Mouse (Mus musculus) liver, embryonic 16.5 days (tissue): ENCODE results near the gene Zmynd10. TPM values are rescaled to one million over a fixed set of nuclear protein-coding genes. Genes with fewer than 3 reads are reported as not detected.
A peak's percentile ranks its signal among the peaks of the same experiment; 100 is the strongest.

Source experiments
- ATAC-seq: fragments of 200-750 bp; cut with Nextera tagmentation; 2 replicates; pipeline ENCODE4 v1.8.0; 2017; ENCODE audit warnings: low read depth, mild to moderate bottlenecking, moderate number of reproducible peaks, moderate library complexity
- H3K27ac ChIP-seq: fragments of 300-500 bp; sonication (generic); 2 replicates; pipeline ENCODE4 v1.5.1; 2014; ENCODE audit warnings: mild to moderate bottlenecking, low read length
- H3K27me3 ChIP-seq: fragments of 300-500 bp; sonication (generic); 2 replicates; pipeline ENCODE4 v1.6.1; 2014; ENCODE audit warnings: low read depth, low read length, mixed read lengths; ENCODE audit not compliant: control insufficient read depth, insufficient read depth
- H3K36me3 ChIP-seq: fragments of 300-500 bp; sonication (generic); 2 replicates; pipeline ENCODE4 v1.6.1; 2014; ENCODE audit warnings: mild to moderate bottlenecking; ENCODE audit not compliant: control insufficient read depth, insufficient read depth
- H3K4me1 ChIP-seq: fragments of 300-500 bp; sonication (generic); 2 replicates; pipeline ENCODE4 v1.6.1; 2014; ENCODE audit warnings: low read depth, low read length, mixed read lengths; ENCODE audit not compliant: control insufficient read depth
- H3K4me2 ChIP-seq: fragments of 300-500 bp; sonication (generic); 2 replicates; pipeline ENCODE4 v1.6.1; 2014; ENCODE audit warnings: low read depth, low read length, mixed read lengths
- H3K4me3 ChIP-seq: fragments of 300-500 bp; sonication (generic); 2 replicates; pipeline ENCODE4 v1.5.1; 2014; ENCODE audit warnings: low read depth, mild to moderate bottlenecking, low read length
- H3K9ac ChIP-seq: fragments of 300-500 bp; sonication (generic); 2 replicates; pipeline ENCODE4 v1.6.1; 2014; ENCODE audit warnings: low read depth, low read length
- H3K9me3 ChIP-seq: fragments of 300-500 bp; sonication (generic); replicated peaks from 2 replicates; pipeline ENCODE4 v1.6.1; 2016; ENCODE audit warnings: low read length; ENCODE audit not compliant: control insufficient read depth
- WGBS: fragments of 180-500 bp; shearing (Covaris S2); extraction: QIAGEN DNeasy Blood & Tissue Kit; methylation state at CpG from one replicate; pipeline ENCODE4 v1.1.7; 2014; ENCODE audit not compliant: insufficient replicate concordance; 5-methylcytosine and 5-hydroxymethylcytosine counted together
- polyA plus RNA-seq: library from polyadenylated mRNA; unstranded; fragments of >200 nt; fragmentation: Nextera tagmentation; extraction: Ambion mirVana; gene quantifications from 2 replicates; pipeline ENCODE4 v1.2.1, GENCODE M21; 2015

The Zmynd10 gene
- 1.7 and 2.4 TPM in 2 replicates for polyA plus RNA-seq

GRCm38 (mm10) chr9:107547026-107547425 lies at the start of gene Zmynd10:
TSS of gene Zmynd10 (plus strand) at chr9:107547298.
- WGBS, result 2% methylated on average over 20 of the region's 20 CpGs
- H3K4me1 ChIP-seq, result peaks cover 37% of the 10 kb centered on the region
- no peak within 1 kb of the TSS for H3K9ac ChIP-seq
- 0 out of 2 replicates have a peak within 1 kb of the TSS, but pooled peaks have one; percentile 15 for H3K4me3 ChIP-seq
- no peaks in the 10 kb centered on the region for H3K9me3 ChIP-seq
- H3K4me2 ChIP-seq, result peak within 1 kb of the TSS; percentile 49
- H3K27me3 ChIP-seq, result peaks cover 18% of the 10 kb centered on the region; the same call in 1 of the 2 replicates
- H3K36me3 ChIP-seq, result no peaks in the 10 kb centered on the region; the same call in 1 of the 2 replicates
- no peak within 1 kb of the TSS for H3K27ac ChIP-seq
- peak; percentile 67 for ATAC-seq

- Histone ChIP-seq H3K4me2 (no peak overlapping the region), H3K27me3 (no peaks in the 10 kb centered on the region), H3K9me3 (no peaks in the 10 kb centered on the region), H3K36me3 (no peaks in the 10 kb centered on the region), H3K4me1 (peaks cover 13% of the 10 kb centered on the region), H3K9ac (no peak overlapping the region), H3K27ac (no peak overlapping the region), H3K4me3 (no peak overlapping the region)
- 66% methylated on average over 3 of the region's 3 CpGs for WGBS
- no peak for ATAC-seq
Measured at GRCm38 (mm10) chr9:107500708-107501286, 46.3 kb upstream of the Zmynd10 start.

GRCm38 (mm10) chr9:107502131-107502846 lies 44.8 kb upstream of the Zmynd10 start:
- Histone ChIP-seq H3K27me3 (no peaks in the 10 kb centered on the region; the same call in 1 of the 2 replicates), H3K9ac (no peak overlapping the region), H3K4me1 (no peaks in the 10 kb centered on the region), H3K9me3 (no peaks in the 10 kb centered on the region), H3K4me3 (no peak overlapping the region), H3K27ac (no peak overlapping the region), H3K36me3 (no peaks in the 10 kb centered on the region), H3K4me2 (no peak overlapping the region)
- WGBS, result 68% methylated on average over 12 of the region's 12 CpGs
- no peak for ATAC-seq

- Histone ChIP-seq H3K36me3 (no peaks in the 10 kb centered on the region), H3K27ac (no peak overlapping the region), H3K4me1 (no peaks in the 10 kb centered on the region), H3K27me3 (no peaks in the 10 kb centered on the region; the same call in 1 of the 2 replicates), H3K9ac (no peak overlapping the region), H3K4me3 (no peak overlapping the region), H3K9me3 (no peaks in the 10 kb centered on the region), H3K4me2 (no peak overlapping the region)
- no peak for ATAC-seq
- WGBS, result 65% methylated on average over 19 of the region's 19 CpGs
Measured at GRCm38 (mm10) chr9:107504662-107505537, 42.2 kb upstream of the Zmynd10 start.

GRCm38 (mm10) chr9:107508266-107508665 lies 38.8 kb upstream of the Zmynd10 start:
- H3K4me1 ChIP-seq, result no peaks in the 10 kb centered on the region
- no peak overlapping the region for H3K4me3 ChIP-seq
- WGBS, result 45% methylated on average over 10 of the region's 10 CpGs
- no peak for ATAC-seq
- H3K27me3 ChIP-seq, result no peaks in the 10 kb centered on the region; the same call in 1 of the 2 replicates
- no peaks in the 10 kb centered on the region for H3K36me3 ChIP-seq
- no peak overlapping the region for H3K27ac ChIP-seq
- no peaks in the 10 kb centered on the region for H3K9me3 ChIP-seq
- no peak overlapping the region for H3K4me2 ChIP-seq
- H3K9ac ChIP-seq, result no peak overlapping the region

- H3K4me3 ChIP-seq, result no peak overlapping the region
- H3K4me1 ChIP-seq, result no peaks in the 10 kb centered on the region
- H3K27ac ChIP-seq, result no peak overlapping the region
- H3K9ac ChIP-seq, result no peak overlapping the region
- H3K4me2 ChIP-seq, result no peak overlapping the region
- no peaks in the 10 kb centered on the region for H3K9me3 ChIP-seq
- no peaks in the 10 kb centered on the region; the same call in 1 of the 2 replicates for H3K27me3 ChIP-seq
- WGBS, result 66% methylated on average over 14 of the region's 14 CpGs
- no peaks in the 10 kb centered on the region for H3K36me3 ChIP-seq
- no peak for ATAC-seq
Measured at GRCm38 (mm10) chr9:107510384-107511100, 36.6 kb upstream of the Zmynd10 start.

GRCm38 (mm10) chr9:107511436-107511835 lies 35.7 kb upstream of the Zmynd10 start:
- H3K27ac ChIP-seq, result no peak overlapping the region
- no peak for ATAC-seq
- no peak overlapping the region for H3K4me3 ChIP-seq
- H3K9me3 ChIP-seq, result no peaks in the 10 kb centered on the region
- H3K4me2 ChIP-seq, result no peak overlapping the region
- no peak overlapping the region for H3K9ac ChIP-seq
- H3K36me3 ChIP-seq, result no peaks in the 10 kb centered on the region
- WGBS, result 67% methylated on average over 8 of the region's 8 CpGs
- no peaks in the 10 kb centered on the region; the same call in 1 of the 2 replicates for H3K27me3 ChIP-seq
- no peaks in the 10 kb centered on the region for H3K4me1 ChIP-seq

- 73% methylated on average over 16 of the region's 16 CpGs for WGBS
- no peak overlapping the region for H3K4me2 ChIP-seq
Measured at GRCm38 (mm10) chr9:107512326-107512725, 34.8 kb upstream of the Zmynd10 start.

More at GRCm38 (mm10) chr9:107512326-107512725, 34.8 kb upstream of the Zmynd10 start:
- ATAC-seq, result no peak
- Histone ChIP-seq H3K36me3 (no peaks in the 10 kb centered on the region), H3K9ac (no peak overlapping the region), H3K4me3 (no peak overlapping the region), H3K27ac (no peak overlapping the region), H3K9me3 (no peaks in the 10 kb centered on the region), H3K4me1 (no peaks in the 10 kb centered on the region), H3K27me3 (no peaks in the 10 kb centered on the region; the same call in 1 of the 2 replicates)
